Mouse (Mus musculus): ENCODE results near the gene Gucy1a1. TPM values are rescaled to one million over a fixed set of nuclear protein-coding genes. Genes with fewer than 3 reads are reported as not detected.

Gucy1a1 gene
- total and polyA plus RNA-seq, 3 experiments: not detected

GRCm38 (mm10) chr3:82118916-82119315 lies 26.7 kb downstream of the Gucy1a1 start:
- H3K4me3 ChIP-seq (ENCODE audit: control insufficient read depth in 1 of 2, insufficient read depth in 1 of 2, low read depth in 2 of 2, low read length in 2 of 2): no peak overlapping the region
- no peaks in the 10 kb centered on the region for H3K27me3 ChIP-seq (ENCODE audit: control insufficient read depth in 1 of 2, insufficient read depth in 2 of 2, low read length in 2 of 2)
- H3K9me3 ChIP-seq (replicated peaks; ENCODE audit: insufficient read depth, low read length): no peaks in the 10 kb centered on the region
- H3K27ac ChIP-seq (ENCODE audit: control insufficient read depth, low read depth, low read length): no peak overlapping the region
- no peak for DNase-seq (ENCODE audit: low read depth, low spot score)
- no peaks in the 10 kb centered on the region for H3K36me3 ChIP-seq (ENCODE audit: control insufficient read depth in 1 of 2, insufficient read depth in 2 of 2, low read length in 2 of 2)
- H3K9ac ChIP-seq (ENCODE audit: control insufficient read depth, low read depth, low read length, poor library complexity, severe bottlenecking): no peak overlapping the region
- no peaks in the 10 kb centered on the region for H3K4me1 ChIP-seq (ENCODE audit: control insufficient read depth in 1 of 2, insufficient read depth in 2 of 2, low read length in 2 of 2)
- TF ChIP-seq RCOR1 (IDR thresholded peaks at IDR 0.05; ENCODE audit: low read depth, low read length) (no peak), POLR2AphosphoS5 (IDR thresholded peaks at IDR 0.05; ENCODE audit: borderline replicate concordance, low read depth, low read length) (no peak), USF1 (IDR thresholded peaks at IDR 0.05; ENCODE audit: low read depth, low read length) (no peak), TCF12 (IDR thresholded peaks at IDR 0.05; ENCODE audit: low read depth, low read length) (no peak), JUND (IDR thresholded peaks at IDR 0.05; ENCODE audit: low read depth, low read length) (no peak), USF2 (IDR thresholded peaks at IDR 0.05; ENCODE audit: borderline replicate concordance in 1 of 2, insufficient read depth in 1 of 2, low read depth in 1 of 2, low read length in 2 of 2) (no peak), SMC3 (IDR thresholded peaks at IDR 0.05; ENCODE audit: low read depth, low read length) (no peak), MAFK (IDR thresholded peaks at IDR 0.05; ENCODE audit: borderline replicate concordance, low read depth, low read length) (no peak), POLR2A (IDR thresholded peaks at IDR 0.05; ENCODE audit: control insufficient read depth in 1 of 2, insufficient read depth in 1 of 2, low read depth in 1 of 2, low read length in 2 of 2, poor library complexity in 1 of 2) (no peak), MAZ (IDR thresholded peaks at IDR 0.05; ENCODE audit: low read depth, low read length) (no peak), GABPA (IDR thresholded peaks at IDR 0.05; ENCODE audit: low read depth, low read length) (no peak), MXI1 (IDR thresholded peaks at IDR 0.05; ENCODE audit: low read depth, low read length) (no peak), CHD2 (IDR thresholded peaks at IDR 0.05; ENCODE audit: low read length) (no peak), NELFE (IDR thresholded peaks at IDR 0.05; ENCODE audit: low read depth, low read length) (no peak), CTCF (IDR thresholded peaks at IDR 0.05 in 2 of 3, conservative IDR thresholded peaks at IDR 0.05 in 1 of 3; ENCODE audit: control insufficient read depth in 1 of 3, insufficient read depth in 1 of 3, low read depth in 2 of 3, low read length in 3 of 3, poor library complexity in 1 of 3, severe bottlenecking in 1 of 3) (no peak), MYC (IDR thresholded peaks at IDR 0.05; ENCODE audit: low read depth, low read length) (no peak)
- no peaks in the 10 kb centered on the region for H3K79me2 ChIP-seq (ENCODE audit: control insufficient read depth, insufficient read depth, low read length, poor library complexity)

DNA sequence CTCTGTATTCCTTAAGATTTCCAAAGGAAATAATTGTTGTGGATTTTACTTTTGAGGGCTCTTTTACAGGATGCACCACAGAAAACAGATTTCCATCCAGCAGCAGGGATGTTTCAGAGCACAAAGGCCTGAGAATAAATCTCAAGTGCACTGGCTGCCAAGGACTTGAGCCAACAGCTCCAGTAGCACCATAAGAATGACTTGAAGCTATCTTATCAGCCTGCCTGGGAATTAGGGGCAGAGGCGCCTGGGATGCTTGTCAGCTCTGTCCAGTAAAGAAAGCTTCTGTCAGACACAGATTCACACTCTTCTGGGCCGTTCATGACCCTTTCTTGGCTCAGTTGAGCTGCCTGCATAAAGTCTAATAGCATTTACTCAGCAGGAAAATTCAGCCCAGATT lies 33.1 kb downstream of the Gucy1a1 start:
- Histone ChIP-seq H3K9me3 (replicated peaks; ENCODE audit: insufficient read depth, low read length) (no peaks in the 10 kb centered on the region), H3K27me3 (ENCODE audit: control insufficient read depth in 1 of 2, insufficient read depth in 2 of 2, low read length in 2 of 2) (no peaks in the 10 kb centered on the region), H3K79me2 (ENCODE audit: control insufficient read depth, insufficient read depth, low read length, poor library complexity) (no peaks in the 10 kb centered on the region), H3K4me3 (ENCODE audit: control insufficient read depth in 1 of 2, insufficient read depth in 1 of 2, low read depth in 2 of 2, low read length in 2 of 2) (no peak overlapping the region), H3K4me1 (ENCODE audit: control insufficient read depth in 1 of 2, insufficient read depth in 2 of 2, low read length in 2 of 2) (no peaks in the 10 kb centered on the region), H3K36me3 (ENCODE audit: control insufficient read depth in 1 of 2, insufficient read depth in 2 of 2, low read length in 2 of 2) (no peaks in the 10 kb centered on the region), H3K9ac (ENCODE audit: control insufficient read depth, low read depth, low read length, poor library complexity, severe bottlenecking) (no peak overlapping the region), H3K27ac (ENCODE audit: control insufficient read depth, low read depth, low read length) (no peak overlapping the region)
- no peak for DNase-seq (ENCODE audit: low read depth, low spot score)
- no peak for TF ChIP-seq GATA1 (IDR thresholded peaks at IDR 0.05; ENCODE audit: low read depth, low read length)
- TF ChIP-seq POLR2AphosphoS2 (IDR thresholded peaks at IDR 0.05; ENCODE audit: low read length): no peak
- no peak for TF ChIP-seq MEF2A (IDR thresholded peaks at IDR 0.05; ENCODE audit: extremely low read depth, insufficient replicate concordance, low read depth, low read length, poor library complexity, severe bottlenecking)
- no peak for TF ChIP-seq MAX (IDR thresholded peaks at IDR 0.05; ENCODE audit: low read length)
- TF ChIP-seq ELF1 (IDR thresholded peaks at IDR 0.05; ENCODE audit: low read depth, low read length): no peak
- no peak for TF ChIP-seq MYB (IDR thresholded peaks at IDR 0.05; ENCODE audit: low read depth, low read length)
- TF ChIP-seq BHLHE40 (IDR thresholded peaks at IDR 0.05; ENCODE audit: borderline replicate concordance, low read depth, low read length): no peak
- no peak for TF ChIP-seq USF1 (IDR thresholded peaks at IDR 0.05; ENCODE audit: low read depth, low read length)
- TF ChIP-seq ZMIZ1 (IDR thresholded peaks at IDR 0.05; ENCODE audit: low read depth, low read length): no peak
- no peak for TF ChIP-seq JUND (IDR thresholded peaks at IDR 0.05; ENCODE audit: low read depth, low read length)
- TF ChIP-seq USF2 (IDR thresholded peaks at IDR 0.05; ENCODE audit: borderline replicate concordance in 1 of 2, insufficient read depth in 1 of 2, low read depth in 1 of 2, low read length in 2 of 2): no peak
- TF ChIP-seq RAD21 (IDR thresholded peaks at IDR 0.05; ENCODE audit: low read depth, low read length): no peak
- no peak for TF ChIP-seq EP300 (IDR thresholded peaks at IDR 0.05; ENCODE audit: low read depth in 1 of 2, low read length in 2 of 2)
- TF ChIP-seq TCF12 (IDR thresholded peaks at IDR 0.05; ENCODE audit: low read depth, low read length): no peak
- TF ChIP-seq SMC3 (IDR thresholded peaks at IDR 0.05; ENCODE audit: low read depth, low read length): no peak
- no peak for TF ChIP-seq NELFE (IDR thresholded peaks at IDR 0.05; ENCODE audit: low read depth, low read length)
- TF ChIP-seq HCFC1 (IDR thresholded peaks at IDR 0.05; ENCODE audit: low read depth, low read length): no peak
- TF ChIP-seq E2F4 (IDR thresholded peaks at IDR 0.05; ENCODE audit: borderline replicate concordance, low read depth, low read length): no peak
